Mouse (Mus musculus) activated CD4-positive, CD25-positive, alpha-beta regulatory T cell (primary cell): ENCODE results near the gene Lpgat1. TPM values are rescaled to one million over a fixed set of nuclear protein-coding genes. Genes with fewer than 3 reads are reported as not detected.

Experiments
- polyA plus RNA-seq, 2 experiments: library from polyadenylated mRNA; unstranded; fragments of 100-300 nt; shearing (Covaris generic); gene quantifications; one replicate each; pipeline ENCODE4 v1.2.1; 2017

The Lpgat1 gene
- polyA plus RNA-seq: 10 to 100 TPM; 19.0 to 29.0 TPM

DNA sequence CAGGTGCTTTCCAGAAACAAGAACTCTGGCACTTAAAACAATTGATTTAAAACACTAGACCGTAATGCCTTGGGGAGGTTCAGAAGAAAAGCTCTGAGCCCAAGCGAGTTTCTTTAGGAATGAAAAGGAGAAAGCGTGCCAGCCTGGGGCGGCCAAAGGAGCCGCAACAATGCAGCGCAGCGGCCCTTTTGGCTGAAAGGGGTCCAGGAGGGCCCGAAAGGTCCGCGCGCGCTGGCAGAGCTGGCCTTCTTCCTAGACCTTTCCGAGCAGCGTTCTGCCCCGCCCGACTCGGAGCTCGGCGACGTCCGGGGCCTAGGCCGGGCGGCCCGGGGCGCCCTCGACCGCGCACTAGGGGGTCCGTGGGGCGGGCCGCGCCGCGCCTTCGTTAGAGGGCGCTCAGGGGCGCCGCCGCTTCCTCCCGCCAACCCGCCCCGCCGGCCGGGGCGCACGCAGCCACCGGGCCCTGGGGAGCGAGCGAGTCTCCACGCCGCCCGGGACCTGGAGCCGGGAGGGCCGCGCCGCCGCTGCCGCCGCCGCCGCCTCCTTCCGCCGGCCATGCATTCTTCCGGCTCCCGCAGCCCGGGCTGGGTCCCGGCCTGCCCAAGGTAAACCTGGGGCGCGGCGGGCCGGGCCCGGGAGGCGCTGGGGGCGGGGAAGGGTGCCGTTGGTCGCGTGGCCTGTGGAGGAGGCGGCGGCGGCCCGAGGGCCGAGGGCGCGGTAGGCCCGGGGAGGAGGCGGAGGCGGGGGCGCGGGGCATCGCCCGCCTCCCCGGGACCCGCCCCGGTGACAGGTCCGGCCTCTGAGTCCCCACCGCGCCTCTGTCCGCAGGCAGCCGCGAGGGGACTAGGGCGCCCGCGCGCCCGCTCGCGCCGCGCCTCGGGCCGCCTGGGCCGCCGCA, at the start of gene Lpgat1:
Gene Lpgat1 (plus strand): TSS at position 234 of the 898 bp plus-strand sequence.

DNA sequence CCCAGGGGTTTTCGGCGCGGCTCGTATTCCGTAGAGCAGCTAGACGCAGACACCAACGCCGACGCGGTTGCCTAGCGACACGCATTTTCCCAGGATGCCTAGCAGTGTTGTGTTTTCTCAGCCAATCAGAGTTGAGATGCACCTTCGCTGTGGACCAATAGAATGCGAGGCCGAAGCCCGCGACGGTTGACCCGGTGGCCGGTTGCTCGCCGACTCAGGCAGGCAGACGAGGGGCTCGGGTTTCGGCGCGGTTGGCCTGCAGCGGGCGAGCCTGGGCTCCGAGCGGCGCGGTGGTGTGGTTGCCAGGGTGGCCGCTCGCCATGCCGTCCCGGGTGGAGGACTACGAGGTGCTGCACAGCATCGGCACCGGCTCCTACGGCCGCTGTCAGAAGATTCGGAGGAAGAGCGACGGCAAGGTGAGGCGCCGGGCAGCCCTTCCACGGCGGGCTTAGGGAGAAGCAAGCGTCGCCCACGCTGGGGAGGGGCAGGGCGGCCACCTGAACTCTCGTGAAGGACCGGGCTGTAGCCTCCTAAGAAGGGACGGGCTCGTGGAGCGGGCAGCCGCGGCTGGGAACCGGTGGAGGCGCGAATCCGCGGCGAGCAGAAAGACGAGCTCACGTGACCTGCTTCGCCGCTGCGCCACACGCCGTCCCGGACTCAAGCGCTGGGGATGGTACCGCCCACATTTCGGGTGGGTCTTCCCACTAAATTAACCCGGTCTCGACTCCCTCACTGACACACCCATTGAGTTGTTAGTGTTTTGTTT, 103.9 kb downstream of the Lpgat1 start, which contains the start of gene Nek2:
Gene Nek2 (plus strand): TSS at position 119 of the 766 bp plus-strand sequence.

Other genes with a start within 250 kb of the Lpgat1 start
- gene Dtl, start 142.3 kb upstream of the Lpgat1 start, polyA plus RNA-seq: 10 to 100 TPM in 1 of 2 experiments, 1 to 10 TPM in 1; 9.7 to 14.7 TPM
- gene Ints7, start 142.2 kb upstream of the Lpgat1 start, polyA plus RNA-seq: 10 to 100 TPM; 40.3 to 43.2 TPM
- 1 to 10 TPM; 7.9 to 8.0 TPM for gene Nek2, start 103.6 kb downstream of the Lpgat1 start, polyA plus RNA-seq
- gene Slc30a1, start 188.9 kb downstream of the Lpgat1 start, polyA plus RNA-seq: 1 to 10 TPM; 9.2 to 9.9 TPM